Mouse (Mus musculus): ENCODE results near the gene Pax1. TPM values are rescaled to one million over a fixed set of nuclear protein-coding genes. Genes with fewer than 3 reads are reported as not detected.

The Pax1 gene
- polyA plus RNA-seq (2014; fragmentation: Nextera tagmentation; extraction: Ambion mirVana), result 7.3 and 9.3 TPM in 2 replicates

DNA sequence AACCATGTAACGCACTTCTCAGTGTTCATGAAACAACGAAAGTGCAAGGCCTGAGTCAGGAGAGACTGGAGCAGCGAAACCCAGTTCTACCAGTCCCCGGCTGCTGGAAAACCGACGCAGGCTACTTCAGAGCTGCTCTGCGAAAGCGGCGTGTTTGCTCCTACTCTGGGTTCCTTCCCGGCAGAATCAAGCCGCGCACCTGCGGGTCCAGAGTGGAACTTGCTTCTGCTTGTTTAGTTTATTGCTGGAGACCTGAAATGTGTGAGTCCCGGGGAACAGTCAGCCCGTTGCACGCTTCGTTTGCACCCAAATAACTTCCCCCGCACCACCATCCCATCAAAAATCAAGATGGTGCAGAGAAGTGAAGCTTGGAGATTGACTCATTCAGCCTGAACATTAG lies at the start of gene Pax1:
Gene Pax1, plus strand, starts transcription at position 345 of the 400 bp plus-strand sequence.
- Histone ChIP-seq H3K36me3 (ENCODE audit: control insufficient read depth, insufficient read depth, low read length) (no peaks in the 10 kb centered on the region), H3K9ac (ENCODE audit: low read depth, low read length) (peak within 1 kb of the TSS; percentile 42), H3K9me3 (ENCODE audit: control insufficient read depth, low read length) (no peaks in the 10 kb centered on the region), H3K27me3 (replicated peaks; ENCODE audit: control insufficient read depth, insufficient read depth, low read length) (peaks cover 96% of the 10 kb centered on the region), H3K4me3 (ENCODE audit: low read depth, low read length) (peak within 1 kb of the TSS; percentile 28), H3K4me2 (ENCODE audit: low read depth, low read length) (peak within 1 kb of the TSS; percentile 40), H3K27ac (replicated peaks; ENCODE audit: low read depth, low read length) (no peak within 1 kb of the TSS), H3K4me1 (ENCODE audit: control insufficient read depth, insufficient read depth, low read length) (peaks cover 8% of the 10 kb centered on the region; the same call in 1 of the 2 replicates)
- DNase-seq (ENCODE audit: low spot score) (no peak), ATAC-seq (ENCODE audit: low read depth) (no peak)
- WGBS, result 1% methylated on average over 18 of the region's 18 CpGs

DNA sequence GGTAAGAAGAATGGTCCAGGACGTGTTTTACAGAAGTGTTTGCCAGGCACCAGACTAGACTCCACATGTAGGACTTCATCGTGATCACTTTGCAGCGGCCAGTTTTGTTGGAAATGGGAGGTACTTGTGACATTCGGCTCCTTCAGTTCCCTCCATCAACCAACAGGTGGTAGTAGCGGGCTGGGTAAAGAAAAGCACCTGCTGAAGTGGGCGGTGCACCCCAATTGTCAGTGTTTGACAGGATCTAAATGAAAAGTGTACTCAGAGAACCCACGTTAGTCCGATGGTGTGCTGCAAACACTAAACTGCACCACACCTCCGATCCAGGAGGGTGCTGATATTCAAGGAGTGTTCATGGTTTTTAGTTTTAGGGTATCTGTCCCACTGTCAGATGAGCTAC lies 40.7 kb upstream of the Pax1 start:
- 8% methylated on average over 9 of the region's 9 CpGs for WGBS
- DNase-seq (ENCODE audit: low spot score) (peak; percentile 70), ATAC-seq (ENCODE audit: low read depth) (no peak)

DNA sequence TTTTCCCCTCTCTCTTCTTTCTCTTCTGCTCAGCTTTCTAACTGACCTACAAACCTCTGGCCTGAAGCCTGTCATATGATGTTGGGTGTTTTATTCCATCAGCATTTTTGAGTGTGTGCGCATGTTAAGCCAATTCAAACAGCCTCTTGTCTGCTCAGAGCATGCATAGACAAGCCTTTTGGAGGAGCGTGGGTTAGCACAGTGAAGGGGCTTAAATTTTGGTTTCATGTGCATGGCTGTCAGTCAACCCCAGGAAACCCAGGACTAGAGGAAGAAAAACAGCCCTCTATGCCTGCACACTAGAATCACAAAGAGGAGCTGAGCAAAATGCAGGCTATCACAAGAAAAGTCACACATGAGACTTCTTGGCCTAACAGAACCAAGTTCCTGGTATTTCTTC lies 36.5 kb upstream of the Pax1 start:
- Histone ChIP-seq H3K27me3 (replicated peaks; ENCODE audit: control insufficient read depth, insufficient read depth, low read length) (peaks cover 10% of the 10 kb centered on the region), H3K9ac (ENCODE audit: low read depth, low read length) (no peak overlapping the region), H3K36me3 (ENCODE audit: control insufficient read depth, insufficient read depth, low read length) (no peaks in the 10 kb centered on the region), H3K4me2 (ENCODE audit: low read depth, low read length) (no peak overlapping the region), H3K4me3 (ENCODE audit: low read depth, low read length) (no peak overlapping the region), H3K9me3 (ENCODE audit: control insufficient read depth, low read length) (no peaks in the 10 kb centered on the region), H3K27ac (replicated peaks; ENCODE audit: low read depth, low read length) (no peak overlapping the region), H3K4me1 (ENCODE audit: control insufficient read depth, insufficient read depth, low read length) (no peaks in the 10 kb centered on the region)
- DNase-seq (ENCODE audit: low spot score), result peak; percentile 44
- peak; percentile 53; the same call in 1 of the 2 replicates for ATAC-seq (ENCODE audit: low read depth)
- WGBS, result 70% methylated on average over 2 of the region's 2 CpGs

More for the DNA sequence above, 40.7 kb upstream of the Pax1 start:
- H3K4me2 ChIP-seq (ENCODE audit: low read depth, low read length), result no peak overlapping the region
- no peak overlapping the region for H3K4me3 ChIP-seq (ENCODE audit: low read depth, low read length)
- peaks cover 18% of the 10 kb centered on the region for H3K27me3 ChIP-seq (replicated peaks; ENCODE audit: control insufficient read depth, insufficient read depth, low read length)
- no peak overlapping the region for H3K27ac ChIP-seq (replicated peaks; ENCODE audit: low read depth, low read length)
- no peaks in the 10 kb centered on the region for H3K36me3 ChIP-seq (ENCODE audit: control insufficient read depth, insufficient read depth, low read length)
- no peak overlapping the region for H3K9ac ChIP-seq (ENCODE audit: low read depth, low read length)
- H3K4me1 ChIP-seq (ENCODE audit: control insufficient read depth, insufficient read depth, low read length), result no peaks in the 10 kb centered on the region
- H3K9me3 ChIP-seq (ENCODE audit: control insufficient read depth, low read length), result no peaks in the 10 kb centered on the region

DNA sequence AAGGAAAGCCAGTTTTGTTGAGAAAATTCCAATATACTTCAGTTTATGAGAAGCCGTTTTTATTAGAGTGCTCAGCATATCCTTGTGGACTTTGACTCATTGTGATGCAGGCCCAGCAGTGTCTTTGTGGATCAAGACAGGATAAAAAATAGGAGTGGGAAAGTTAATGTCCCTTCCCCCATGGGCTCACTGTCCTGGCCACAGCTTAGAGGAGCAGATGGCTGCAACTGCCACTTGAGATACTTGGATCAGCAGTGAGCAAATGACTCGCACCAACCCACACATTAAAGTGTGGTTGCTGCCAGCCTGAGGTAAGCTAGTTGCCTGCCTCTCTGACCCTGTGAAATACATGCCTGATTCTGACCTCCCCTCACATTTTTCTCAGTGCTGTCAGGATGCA lies 29.0 kb upstream of the Pax1 start:
- Histone ChIP-seq H3K4me1 (ENCODE audit: control insufficient read depth, insufficient read depth, low read length) (no peaks in the 10 kb centered on the region), H3K4me2 (ENCODE audit: low read depth, low read length) (no peak overlapping the region), H3K4me3 (ENCODE audit: low read depth, low read length) (no peak overlapping the region), H3K27me3 (replicated peaks; ENCODE audit: control insufficient read depth, insufficient read depth, low read length) (no peaks in the 10 kb centered on the region), H3K27ac (replicated peaks; ENCODE audit: low read depth, low read length) (no peak overlapping the region), H3K9me3 (ENCODE audit: control insufficient read depth, low read length) (no peaks in the 10 kb centered on the region), H3K36me3 (ENCODE audit: control insufficient read depth, insufficient read depth, low read length) (no peaks in the 10 kb centered on the region), H3K9ac (ENCODE audit: low read depth, low read length) (no peak overlapping the region)
- ATAC-seq (ENCODE audit: low read depth) (no peak), DNase-seq (ENCODE audit: low spot score) (no peak)
- WGBS, result 89% methylated on average over 2 of the region's 2 CpGs

DNA sequence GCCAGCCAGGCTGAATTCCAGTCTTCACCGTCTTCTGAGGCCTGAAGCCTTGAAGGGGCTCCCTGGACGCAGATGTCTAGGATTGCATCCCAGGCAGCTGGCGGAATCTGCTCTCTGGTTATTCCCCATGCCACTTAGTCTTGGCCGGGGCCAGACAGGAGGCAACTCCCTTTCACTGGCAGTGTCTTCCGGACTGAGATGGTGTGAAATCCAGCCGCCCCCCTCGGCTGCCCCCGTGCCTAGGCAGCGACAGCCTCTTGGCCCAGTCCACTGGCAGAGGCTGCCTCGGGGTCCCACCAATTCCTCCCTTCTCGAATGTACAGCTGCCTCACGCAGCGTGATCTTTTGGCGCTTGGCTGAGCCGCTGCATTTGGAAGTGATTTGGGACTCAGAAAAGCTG lies 23.0 kb upstream of the Pax1 start:
- H3K4me3 ChIP-seq (ENCODE audit: low read depth, low read length), result no peak overlapping the region
- peak overlapping the region; percentile 42 for H3K4me2 ChIP-seq (ENCODE audit: low read depth, low read length)
- WGBS, result 45% methylated on average over 15 of the region's 15 CpGs
- H3K4me1 ChIP-seq (ENCODE audit: control insufficient read depth, insufficient read depth, low read length), result peaks cover 17% of the 10 kb centered on the region
- ATAC-seq (ENCODE audit: low read depth) (peak; percentile 69), DNase-seq (ENCODE audit: low spot score) (peak; percentile 82)
- no peaks in the 10 kb centered on the region for H3K9me3 ChIP-seq (ENCODE audit: control insufficient read depth, low read length)
- H3K27me3 ChIP-seq (replicated peaks; ENCODE audit: control insufficient read depth, insufficient read depth, low read length), result no peaks in the 10 kb centered on the region
- H3K9ac ChIP-seq (ENCODE audit: low read depth, low read length), result no peak overlapping the region
- H3K36me3 ChIP-seq (ENCODE audit: control insufficient read depth, insufficient read depth, low read length), result no peaks in the 10 kb centered on the region
- H3K27ac ChIP-seq (replicated peaks; ENCODE audit: low read depth, low read length), result peak overlapping the region; percentile 45; the same call in 1 of the 2 replicates

DNA sequence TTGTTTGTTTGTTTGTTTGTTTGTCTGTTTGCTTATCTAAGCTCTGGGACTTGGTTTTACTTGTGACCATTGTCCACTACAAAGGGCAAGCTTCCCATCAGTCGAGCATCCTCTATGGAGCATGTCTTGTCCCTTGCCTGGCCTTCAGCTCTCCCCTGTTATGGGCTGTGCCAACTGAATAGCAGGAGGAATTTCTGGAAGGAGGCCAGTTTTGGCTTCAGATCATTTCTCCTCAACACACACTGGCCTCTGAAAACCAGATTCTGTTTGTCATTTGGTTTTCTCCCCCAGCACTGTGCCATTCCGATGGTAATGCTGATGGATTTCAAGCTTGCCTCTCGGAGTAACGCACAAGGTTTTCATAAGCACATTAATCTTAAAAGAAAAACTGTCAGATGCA lies 21.9 kb upstream of the Pax1 start:
- peaks cover 17% of the 10 kb centered on the region for H3K4me1 ChIP-seq (ENCODE audit: control insufficient read depth, insufficient read depth, low read length)
- no peak overlapping the region for H3K27ac ChIP-seq (replicated peaks; ENCODE audit: low read depth, low read length)
- no peaks in the 10 kb centered on the region for H3K27me3 ChIP-seq (replicated peaks; ENCODE audit: control insufficient read depth, insufficient read depth, low read length)
- ATAC-seq (ENCODE audit: low read depth), result peak; percentile 47
- H3K4me3 ChIP-seq (ENCODE audit: low read depth, low read length), result no peak overlapping the region
- no peaks in the 10 kb centered on the region for H3K9me3 ChIP-seq (ENCODE audit: control insufficient read depth, low read length)
- 39% methylated on average over 4 of the region's 4 CpGs for WGBS
- H3K36me3 ChIP-seq (ENCODE audit: control insufficient read depth, insufficient read depth, low read length), result no peaks in the 10 kb centered on the region
- no peak overlapping the region for H3K4me2 ChIP-seq (ENCODE audit: low read depth, low read length)
- peak; percentile 79 for DNase-seq (ENCODE audit: low spot score)
- no peak overlapping the region for H3K9ac ChIP-seq (ENCODE audit: low read depth, low read length)

DNA sequence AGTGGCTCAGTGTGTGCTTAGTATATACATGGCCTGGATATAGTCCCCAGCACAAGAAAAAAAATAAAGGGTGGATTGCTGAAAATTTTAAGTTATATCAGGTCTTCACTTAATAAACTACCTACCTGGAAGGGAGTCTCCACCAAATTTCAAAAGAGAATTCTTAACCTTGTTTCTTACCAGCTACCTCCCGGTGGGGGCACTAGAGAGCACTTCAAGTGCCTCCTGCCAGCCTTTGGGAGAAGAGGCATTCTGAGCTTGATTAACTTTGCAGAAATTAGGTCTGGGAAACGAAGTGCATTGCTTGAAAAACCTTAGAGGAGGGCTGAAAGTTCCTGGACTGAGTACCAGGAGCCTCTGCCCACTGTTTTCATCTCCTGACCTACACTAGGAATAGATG lies 19.5 kb upstream of the Pax1 start:
- Histone ChIP-seq H3K4me3 (ENCODE audit: low read depth, low read length) (no peak overlapping the region), H3K36me3 (ENCODE audit: control insufficient read depth, insufficient read depth, low read length) (no peaks in the 10 kb centered on the region), H3K4me2 (ENCODE audit: low read depth, low read length) (no peak overlapping the region), H3K27me3 (replicated peaks; ENCODE audit: control insufficient read depth, insufficient read depth, low read length) (no peaks in the 10 kb centered on the region), H3K27ac (replicated peaks; ENCODE audit: low read depth, low read length) (no peak overlapping the region), H3K4me1 (ENCODE audit: control insufficient read depth, insufficient read depth, low read length) (peaks cover 17% of the 10 kb centered on the region), H3K9ac (ENCODE audit: low read depth, low read length) (no peak overlapping the region), H3K9me3 (ENCODE audit: control insufficient read depth, low read length) (no peaks in the 10 kb centered on the region)
- ATAC-seq (ENCODE audit: low read depth), result no peak
- 15% methylated on average over 2 of the region's 2 CpGs for WGBS
- no peak for DNase-seq (ENCODE audit: low spot score)

DNA sequence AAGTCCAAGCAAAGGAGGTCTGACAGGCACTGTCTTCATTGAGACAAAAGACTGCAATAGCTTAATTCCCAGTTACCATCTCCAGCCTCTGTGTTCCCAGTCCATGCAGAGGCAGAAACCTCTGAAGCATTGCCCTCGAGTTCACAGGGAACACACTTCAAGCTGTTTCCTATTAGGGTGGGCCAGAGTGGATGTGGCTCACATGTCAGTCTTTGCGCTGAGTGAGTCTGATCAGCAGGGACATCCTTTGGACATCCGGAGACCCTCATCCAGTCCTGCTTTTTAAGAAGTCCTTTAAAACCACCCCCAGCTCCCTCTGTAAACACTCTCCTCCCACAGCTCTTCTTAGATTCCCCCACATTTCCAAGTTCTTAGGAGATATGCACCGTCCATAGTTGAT lies 2.0 kb upstream of the Pax1 start:
- no peak for ATAC-seq (ENCODE audit: low read depth)
- WGBS, result 6% methylated on average over 4 of the region's 4 CpGs

DNA sequence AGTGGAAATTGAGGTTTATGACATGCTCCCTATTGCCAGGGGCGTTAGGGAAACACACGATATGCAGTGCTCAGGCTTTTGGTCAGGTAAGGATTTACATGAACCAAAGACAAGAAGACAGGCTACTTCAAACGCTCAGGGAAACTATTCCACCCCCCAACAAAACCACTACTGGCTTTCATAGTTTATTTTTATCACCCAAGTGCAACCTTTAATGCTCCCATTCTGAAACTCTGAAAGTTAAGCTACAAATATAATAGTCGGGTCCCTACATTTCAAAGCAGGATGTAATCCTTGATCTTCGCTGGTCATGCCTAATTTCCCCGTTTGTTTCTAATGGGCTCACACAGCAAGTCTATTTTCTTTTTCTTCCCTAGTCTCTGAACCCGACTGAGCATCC lies 1.3 kb upstream of the Pax1 start:
- ATAC-seq (ENCODE audit: low read depth) (no peak), DNase-seq (ENCODE audit: low spot score) (no peak)
- Histone ChIP-seq H3K36me3 (ENCODE audit: control insufficient read depth, insufficient read depth, low read length) (no peaks in the 10 kb centered on the region), H3K27me3 (replicated peaks; ENCODE audit: control insufficient read depth, insufficient read depth, low read length) (peaks cover 96% of the 10 kb centered on the region), H3K4me1 (ENCODE audit: control insufficient read depth, insufficient read depth, low read length) (peaks cover 3% of the 10 kb centered on the region; the same call in 1 of the 2 replicates), H3K4me3 (ENCODE audit: low read depth, low read length) (peak overlapping the region; percentile 16; the same call in 1 of the 2 replicates), H3K9ac (ENCODE audit: low read depth, low read length) (no peak overlapping the region), H3K9me3 (ENCODE audit: control insufficient read depth, low read length) (no peaks in the 10 kb centered on the region), H3K4me2 (ENCODE audit: low read depth, low read length) (peak overlapping the region; percentile 40; the same call in 1 of the 2 replicates), H3K27ac (replicated peaks; ENCODE audit: low read depth, low read length) (no peak overlapping the region)
- 9% methylated on average over 7 of the region's 7 CpGs for WGBS

More for the DNA sequence above, 2.0 kb upstream of the Pax1 start:
- no peaks in the 10 kb centered on the region for H3K36me3 ChIP-seq (ENCODE audit: control insufficient read depth, insufficient read depth, low read length)
- H3K9ac ChIP-seq (ENCODE audit: low read depth, low read length), result no peak overlapping the region
- DNase-seq (ENCODE audit: low spot score), result no peak
- no peak overlapping the region for H3K4me2 ChIP-seq (ENCODE audit: low read depth, low read length)
- no peaks in the 10 kb centered on the region for H3K9me3 ChIP-seq (ENCODE audit: control insufficient read depth, low read length)
- peaks cover 95% of the 10 kb centered on the region for H3K27me3 ChIP-seq (replicated peaks; ENCODE audit: control insufficient read depth, insufficient read depth, low read length)
- no peaks in the 10 kb centered on the region for H3K4me1 ChIP-seq (ENCODE audit: control insufficient read depth, insufficient read depth, low read length)
- H3K27ac ChIP-seq (replicated peaks; ENCODE audit: low read depth, low read length), result no peak overlapping the region
- H3K4me3 ChIP-seq (ENCODE audit: low read depth, low read length), result no peak overlapping the region
